Mouse (Mus musculus): Measurements from ENCODE around the gene Sppl2b.
A peak's percentile ranks its signal among the peaks of the same experiment; 100 is the strongest.
"Not testable (repeated sequence)": the region's sequence is repeated elsewhere in the genome, so short reads cannot be mapped to it uniquely, and the experiment has no call there.

Sppl2b gene

DNA sequence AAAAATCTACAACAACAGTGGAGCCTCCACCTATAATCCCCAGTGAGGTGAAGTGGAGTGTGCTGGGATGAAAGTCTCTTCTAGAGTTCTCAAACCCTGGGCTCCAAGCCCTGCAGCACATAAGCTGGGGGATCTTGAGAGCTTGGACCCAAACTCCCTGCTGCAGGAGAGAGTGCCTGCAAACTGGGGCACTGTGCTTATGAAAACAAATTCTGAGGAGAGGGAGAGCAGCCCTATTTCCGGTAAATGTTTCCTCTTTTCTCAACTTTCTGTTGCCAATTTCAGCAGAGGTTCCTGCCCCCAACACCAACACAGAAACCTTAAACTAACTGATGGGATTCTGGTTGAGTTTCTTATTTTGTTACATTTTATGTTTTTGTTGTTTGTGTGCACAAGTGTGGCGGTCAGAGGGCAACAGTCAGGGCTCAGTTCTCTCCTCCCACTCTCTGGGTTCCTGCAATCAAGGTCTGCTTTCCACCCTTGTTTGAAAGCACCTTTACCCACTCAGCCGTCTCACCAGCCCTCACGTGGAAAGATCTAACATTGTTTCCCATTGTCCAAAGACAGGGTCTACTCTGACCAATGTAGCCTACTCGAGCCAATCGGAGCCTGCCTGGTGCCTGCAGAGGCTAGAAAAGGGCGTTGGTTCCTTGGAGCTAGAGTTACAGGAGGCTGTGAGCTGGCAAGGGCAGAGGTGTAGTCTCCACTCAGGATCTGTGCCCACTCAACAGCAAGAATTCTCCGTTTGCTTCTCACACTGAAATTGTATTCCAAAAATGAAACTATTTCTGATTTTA is 31.0 kb upstream of the Sppl2b start:
- no peak for DNase-seq (ENCODE audit: low spot score)

DNA sequence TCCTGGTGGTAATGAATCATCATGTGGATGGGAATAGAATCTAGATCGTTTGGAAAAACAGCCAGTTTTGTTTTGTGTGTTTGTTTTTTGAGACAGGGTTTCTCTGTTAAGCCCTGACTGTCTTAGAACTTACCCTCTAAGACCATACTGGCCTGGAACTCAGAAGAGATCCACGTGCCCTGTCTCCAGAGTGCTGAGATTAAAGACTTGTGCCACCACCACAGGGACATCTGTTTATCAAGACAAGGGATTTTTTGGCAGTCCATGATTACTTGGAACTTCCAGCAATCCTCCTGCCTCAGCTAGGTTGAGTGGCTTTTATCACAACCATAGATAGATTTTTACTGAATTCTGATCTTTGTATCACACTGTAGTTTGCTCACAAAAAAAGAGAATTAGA is 30.2 kb upstream of the Sppl2b start:
- DNase-seq (ENCODE audit: low spot score), result no peak

DNA sequence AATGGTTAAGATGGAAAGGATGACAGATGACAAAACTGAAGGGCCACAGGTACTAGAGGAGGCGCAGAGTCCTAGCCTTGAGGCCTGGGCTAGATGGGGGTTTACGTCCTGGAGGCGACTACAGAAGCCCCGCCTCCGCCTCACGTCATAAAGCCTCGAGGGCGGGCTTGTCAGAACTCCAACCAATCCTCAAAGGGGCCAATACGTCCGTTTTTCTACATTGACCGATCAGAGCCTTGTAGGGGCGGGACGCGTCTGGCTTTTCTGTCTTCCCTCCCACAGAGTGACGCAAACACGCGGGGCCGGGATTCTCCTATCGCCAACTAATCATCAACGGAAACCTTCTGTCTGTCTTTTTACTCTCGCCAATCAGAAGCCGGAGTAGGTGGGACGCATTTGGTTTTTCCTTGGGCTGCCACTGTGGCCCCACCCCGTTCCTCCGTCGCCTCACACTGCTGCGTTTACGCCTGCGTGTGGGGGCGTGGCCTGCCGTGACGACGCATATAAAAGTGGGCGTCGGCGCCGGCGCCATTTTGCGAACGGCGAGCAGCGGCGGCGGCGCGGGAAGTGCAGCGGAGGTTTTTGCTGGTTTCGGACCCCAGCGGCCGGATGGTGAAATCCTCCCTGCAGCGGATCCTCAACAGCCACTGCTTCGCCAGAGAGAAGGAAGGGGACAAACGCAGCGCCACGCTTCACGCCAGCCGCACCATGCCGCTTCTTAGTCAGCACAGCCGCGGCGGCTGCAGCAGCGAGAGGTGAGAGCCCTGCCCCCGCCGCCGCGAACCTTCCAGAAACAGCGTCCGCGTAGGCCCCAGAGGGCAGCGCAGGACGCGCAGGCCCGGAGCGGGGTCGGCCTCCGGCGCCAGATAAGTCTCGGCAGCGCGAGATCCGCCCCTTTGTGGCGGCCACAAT is 28.7 kb upstream of the Sppl2b start, which contains the start of gene Oaz1:
Oaz1 (plus strand) TSS at position 506 of the 912 bp plus-strand sequence.
- DNase-seq (ENCODE audit: low spot score), result peak; percentile 96

- no peak for DNase-seq (ENCODE audit: low spot score)
Observed at GRCm38 (mm10) chr10:80827063-80827869, 27.8 kb upstream of the Sppl2b start.

GRCm38 (mm10) chr10:80827870-80828420 is 27.1 kb upstream of the Sppl2b start:
- no peak for DNase-seq (ENCODE audit: low spot score)

- not testable (repeated sequence) for DNase-seq (ENCODE audit: low spot score)
Observed at GRCm38 (mm10) chr10:80828587-80828986, 26.5 kb upstream of the Sppl2b start.

DNA sequence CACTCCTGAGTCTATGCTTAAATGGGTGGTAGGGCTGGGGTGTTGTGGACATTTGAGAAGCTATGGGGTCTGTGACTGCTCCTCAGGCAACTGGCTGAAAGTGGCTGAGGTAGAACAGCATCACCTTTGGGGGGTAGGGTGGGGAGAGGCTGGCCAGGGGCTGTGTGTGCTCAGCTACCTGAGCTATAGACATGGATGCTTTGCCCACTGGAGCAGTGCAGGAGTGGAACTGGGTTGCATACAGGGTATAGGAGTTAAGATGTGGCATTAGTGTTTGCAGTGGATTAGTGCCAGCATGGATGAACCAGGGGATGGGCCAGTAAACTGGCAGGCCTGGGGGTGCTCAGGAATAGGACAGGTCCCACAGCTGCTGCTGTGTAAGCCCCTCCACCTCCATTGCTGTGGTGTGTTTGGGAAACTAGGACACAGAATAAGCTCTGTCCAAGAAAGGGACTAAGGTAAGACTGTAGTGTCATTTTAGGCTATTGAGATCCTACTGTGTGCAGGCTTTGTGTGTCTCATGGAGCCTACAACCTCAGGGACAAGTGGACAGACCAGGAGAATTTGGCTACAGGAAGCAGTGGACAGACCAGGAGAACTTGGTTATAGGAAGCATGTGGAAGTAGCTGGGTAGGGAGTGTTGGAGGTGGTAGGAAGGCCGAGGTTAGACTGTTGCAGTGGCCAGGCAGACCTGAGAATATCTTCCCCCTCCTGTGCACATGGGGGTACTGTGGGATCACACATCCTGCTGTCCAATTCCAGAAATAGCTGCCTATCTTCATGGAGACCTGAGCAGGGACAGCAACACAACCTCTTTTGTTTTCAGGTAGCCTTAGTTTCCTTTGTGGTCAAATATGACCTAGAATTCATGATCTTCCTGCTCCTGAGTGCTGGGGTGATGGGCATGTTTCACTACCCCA is 25.5 kb upstream of the Sppl2b start:
- DNase-seq (ENCODE audit: low spot score), result no peak

DNA sequence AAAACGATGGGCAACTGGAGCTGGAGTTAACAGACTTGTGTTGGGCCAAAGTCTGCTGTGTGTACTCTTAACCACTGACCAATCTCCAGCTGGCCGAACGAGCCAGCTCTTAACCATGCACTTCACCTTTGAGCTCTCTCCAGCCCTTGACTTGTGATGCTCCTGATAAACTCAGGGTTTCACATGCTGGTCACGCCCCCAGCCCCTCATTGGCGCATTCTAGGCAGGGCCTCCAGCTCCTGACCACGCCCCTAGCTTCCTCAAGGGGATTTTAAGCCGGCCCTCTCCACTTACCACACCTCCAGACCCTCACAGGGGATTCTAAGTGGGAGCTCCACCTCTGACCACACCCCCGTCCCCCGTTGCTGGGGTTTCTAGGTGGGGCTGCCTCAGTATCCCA is 23.9 kb upstream of the Sppl2b start:
- no peak for DNase-seq (ENCODE audit: low spot score)

GRCm38 (mm10) chr10:80832818-80833217 is 22.3 kb upstream of the Sppl2b start:
- DNase-seq (ENCODE audit: low spot score), result no peak

GRCm38 (mm10) chr10:80835617-80836016 is 19.5 kb upstream of the Sppl2b start:
- no peak for DNase-seq (ENCODE audit: low spot score)

- no peak for DNase-seq (ENCODE audit: low spot score)
Observed at GRCm38 (mm10) chr10:80836949-80837379, 18.1 kb upstream of the Sppl2b start.

- DNase-seq (ENCODE audit: low spot score), result no peak
Observed at GRCm38 (mm10) chr10:80837827-80838226, 17.2 kb upstream of the Sppl2b start.

- DNase-seq (ENCODE audit: low spot score), result no peak
Observed at GRCm38 (mm10) chr10:80838346-80838912, 16.6 kb upstream of the Sppl2b start.

GRCm38 (mm10) chr10:80839848-80840247 is 15.2 kb upstream of the Sppl2b start:
- DNase-seq (ENCODE audit: low spot score), result no peak

GRCm38 (mm10) chr10:80841685-80842084 is 13.4 kb upstream of the Sppl2b start:
- no peak for DNase-seq (ENCODE audit: low spot score)

GRCm38 (mm10) chr10:80842334-80842733 is 12.7 kb upstream of the Sppl2b start:
- DNase-seq (ENCODE audit: low spot score), result no peak

GRCm38 (mm10) chr10:80843087-80843930 is 11.8 kb upstream of the Sppl2b start:
- no peak for DNase-seq (ENCODE audit: low spot score)

GRCm38 (mm10) chr10:80843931-80844547 is 11.0 kb upstream of the Sppl2b start, which contains the start of gene Lingo3:
Lingo3 (minus strand) TSS chr10:80844039.
- no peak for DNase-seq (ENCODE audit: low spot score)

All from spleen, adult 12 weeks (tissue).